In the genomic region with DNA sequence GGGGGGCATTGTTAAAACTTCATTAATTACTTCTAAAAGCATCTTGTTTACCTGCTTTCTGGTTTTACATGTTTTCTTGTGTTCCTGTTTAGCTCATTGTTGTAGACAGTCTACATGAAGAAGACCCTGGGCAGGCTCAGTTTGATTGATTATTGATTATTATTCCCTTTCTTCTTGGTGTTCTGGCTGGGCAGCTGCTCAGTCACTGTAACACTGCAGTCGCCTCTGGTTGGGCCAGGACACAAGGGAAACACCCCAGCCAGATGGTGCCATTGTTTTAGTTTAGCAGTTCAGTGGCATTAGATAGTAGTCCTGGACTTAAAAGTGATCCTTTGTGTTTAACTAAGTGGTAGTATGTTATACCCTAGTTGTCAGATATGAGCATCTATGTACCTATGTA, we compare ENCODE assay signal across 26 mouse cellular contexts.
DNase-seq lines count a peak whose midpoint lies in the region; ATAC-seq and TF ChIP-seq lines count a peak whose summit lies in the region.
"Had no signal": no experiment of that assay in that cellular context is flagged by ENCODE, and none has a peak within 500 bp of the region (broad histone marks: within the 10 kb centered on the region; RNA-seq: fewer than 3 reads in every experiment).

No protein-coding gene starts in this region.

- H3K27me3 ChIP-seq in hindbrain, embryonic 11.5 days (ENCODE audit: control insufficient read depth, insufficient read depth, low read length), result no peaks in the 10 kb centered on the region
- no peaks in the 10 kb centered on the region for H3K27me3 ChIP-seq in hindbrain, postnatal 0 days (ENCODE audit: insufficient read depth, low read length)
- no peaks in the 10 kb centered on the region for H3K27me3 ChIP-seq in midbrain, embryonic 11.5 days (ENCODE audit: control insufficient read depth, insufficient read depth, low read length)
- no peaks in the 10 kb centered on the region for H3K27me3 ChIP-seq in midbrain, embryonic 10.5 days (ENCODE audit: low read depth, poor library complexity, severe bottlenecking)
- no peaks in the 10 kb centered on the region for H3K27me3 ChIP-seq in neural tube, embryonic 12.5 days (replicated peaks)
- H3K27me3 ChIP-seq: CH12.LX; embryonic facial prominence, embryonic 12.5 days; forebrain, embryonic 13.5 days; forebrain, embryonic 15.5 days; Patski had no signal

- H3K9ac ChIP-seq in hindbrain, embryonic 11.5 days (ENCODE audit: low read depth, low read length), result no peak overlapping the region
- H3K9ac ChIP-seq in hindbrain, postnatal 0 days (replicated peaks; ENCODE audit: low read length), result no peak overlapping the region
- no peak overlapping the region for H3K9ac ChIP-seq in midbrain, embryonic 11.5 days (ENCODE audit: low read length)
- H3K9ac ChIP-seq in neural tube, embryonic 12.5 days, result no peak overlapping the region
- H3K9ac ChIP-seq: embryonic facial prominence, embryonic 12.5 days; forebrain, embryonic 13.5 days; forebrain, embryonic 15.5 days had no signal

- 31% methylated on average over 1 of the region's 1 CpGs for WGBS in hindbrain, embryonic 11.5 days
- 52% methylated on average over 1 of the region's 1 CpGs for WGBS in hindbrain, postnatal 0 days
- 54% methylated on average over 1 of the region's 1 CpGs for WGBS in midbrain, embryonic 11.5 days
- 44% methylated on average over 1 of the region's 1 CpGs for WGBS in midbrain, embryonic 10.5 days
- 30% methylated on average over 1 of the region's 1 CpGs for WGBS in neural tube, embryonic 12.5 days

- peak; percentile 34 for ATAC-seq in hindbrain, embryonic 11.5 days (ENCODE audit: low FRiP score)
- no peak for ATAC-seq in hindbrain, postnatal 0 days
- ATAC-seq in midbrain, embryonic 11.5 days (ENCODE audit: low FRiP score), result peak; percentile 62; the same call in 1 of the 2 replicates
- ATAC-seq in neural tube, embryonic 12.5 days (ENCODE audit: low FRiP score, low read depth), result peak; percentile 33; the same call in 1 of the 2 replicates
- ATAC-seq: activated CD4-positive, CD25-positive, alpha-beta regulatory T cell, adult 4 months; CD4-positive, CD25-positive, alpha-beta regulatory T cell, adult 4 months; forebrain, embryonic 13.5 days; forebrain, embryonic 15.5 days; Patski had no signal

- no peaks in the 10 kb centered on the region for H3K36me3 ChIP-seq in hindbrain, embryonic 11.5 days (ENCODE audit: control insufficient read depth, insufficient read depth, low read length)
- H3K36me3 ChIP-seq in hindbrain, postnatal 0 days (ENCODE audit: insufficient read depth, low read length), result no peaks in the 10 kb centered on the region
- H3K36me3 ChIP-seq in midbrain, embryonic 11.5 days (ENCODE audit: control insufficient read depth, insufficient read depth, low read length), result no peaks in the 10 kb centered on the region
- H3K36me3 ChIP-seq in midbrain, embryonic 10.5 days, result peaks cover 30% of the 10 kb centered on the region
- no peaks in the 10 kb centered on the region for H3K36me3 ChIP-seq in neural tube, embryonic 12.5 days
- H3K36me3 ChIP-seq: embryonic facial prominence, embryonic 10.5 days; embryonic facial prominence, embryonic 12.5 days; forebrain, embryonic 15.5 days; G1E had no signal

- no peaks in the 10 kb centered on the region for H3K4me1 ChIP-seq in hindbrain, embryonic 11.5 days (replicated peaks; ENCODE audit: control insufficient read depth, insufficient read depth, low read length)
- no peaks in the 10 kb centered on the region for H3K4me1 ChIP-seq in hindbrain, postnatal 0 days (ENCODE audit: insufficient read depth, low read length)
- no peaks in the 10 kb centered on the region for H3K4me1 ChIP-seq in midbrain, embryonic 11.5 days (ENCODE audit: control insufficient read depth, insufficient read depth, low read length)
- 0 out of 2 replicates have a peak, but pooled peaks cover 3% of the 10 kb centered on the region for H3K4me1 ChIP-seq in midbrain, embryonic 10.5 days
- no peaks in the 10 kb centered on the region for H3K4me1 ChIP-seq in neural tube, embryonic 12.5 days
- H3K4me1 ChIP-seq: embryonic facial prominence, embryonic 10.5 days; embryonic facial prominence, embryonic 12.5 days; forebrain, embryonic 13.5 days had no signal

- peak; percentile 12 for DNase-seq in embryo, embryonic 10 days (ENCODE audit: low spot score)
- DNase-seq in embryo, embryonic 10.5 days (ENCODE audit: low spot score), result no peak
- peak; percentile 24 for DNase-seq in hindbrain, embryonic 11.5 days (ENCODE audit: low spot score)
- no peak for DNase-seq in hindbrain, postnatal 0 days (ENCODE audit: low spot score)
- DNase-seq in midbrain, embryonic 11.5 days (ENCODE audit: low spot score, missing footprints), result peak; percentile 72
- DNase-seq in midbrain, embryonic 10.5 days (ENCODE audit: low spot score), result no peak
- no peak for DNase-seq in neural tube, embryonic 10.5 days (ENCODE audit: extremely low spot score, low spot score)
- DNase-seq: adrenal gland, adult 8-10 months; adrenal gland, postnatal 14 days; adrenal gland, postnatal 36 days; B cell, adult 2 months; cerebellum, adult 11-12 months; cerebellum, adult 2 months; cerebellum, adult 9-10 months; cerebellum, postnatal 10 days; cerebellum, postnatal 25 days had no signal

- no peak overlapping the region for H3K4me3 ChIP-seq in hindbrain, embryonic 11.5 days (ENCODE audit: low read depth, low read length)
- no peak overlapping the region for H3K4me3 ChIP-seq in hindbrain, postnatal 0 days (ENCODE audit: low read length)
- no peak overlapping the region for H3K4me3 ChIP-seq in midbrain, embryonic 11.5 days (ENCODE audit: low read depth, low read length)
- H3K4me3 ChIP-seq in midbrain, embryonic 10.5 days, result no peak overlapping the region
- H3K4me3 ChIP-seq in neural tube, embryonic 12.5 days, result no peak overlapping the region
- H3K4me3 ChIP-seq: embryonic facial prominence, embryonic 10.5 days; embryonic facial prominence, embryonic 12.5 days; forebrain, embryonic 13.5 days; forebrain, embryonic 15.5 days had no signal

- H3K4me2 ChIP-seq in hindbrain, embryonic 11.5 days (replicated peaks; ENCODE audit: low read depth, low read length), result no peak overlapping the region
- H3K4me2 ChIP-seq in hindbrain, postnatal 0 days (ENCODE audit: low read depth, low read length), result no peak overlapping the region
- no peak overlapping the region for H3K4me2 ChIP-seq in midbrain, embryonic 11.5 days
- no peak overlapping the region for H3K4me2 ChIP-seq in neural tube, embryonic 12.5 days (replicated peaks)
- H3K4me2 ChIP-seq: embryonic facial prominence, embryonic 12.5 days; forebrain, embryonic 13.5 days; forebrain, embryonic 15.5 days had no signal

- H3K9me3 ChIP-seq in hindbrain, embryonic 11.5 days (ENCODE audit: control insufficient read depth, low read length), result no peaks in the 10 kb centered on the region
- no peaks in the 10 kb centered on the region for H3K9me3 ChIP-seq in hindbrain, postnatal 0 days (ENCODE audit: low read length)
- H3K9me3 ChIP-seq in midbrain, embryonic 11.5 days (ENCODE audit: control insufficient read depth, low read length), result no peaks in the 10 kb centered on the region
- no peaks in the 10 kb centered on the region for H3K9me3 ChIP-seq in midbrain, embryonic 10.5 days (replicated peaks)
- H3K9me3 ChIP-seq in neural tube, embryonic 12.5 days, result no peaks in the 10 kb centered on the region
- H3K9me3 ChIP-seq: embryonic facial prominence, embryonic 10.5 days; embryonic facial prominence, embryonic 12.5 days; forebrain, embryonic 13.5 days; forebrain, embryonic 15.5 days had no signal

- H3K27ac ChIP-seq in hindbrain, embryonic 11.5 days (ENCODE audit: low read depth, low read length), result no peak overlapping the region
- H3K27ac ChIP-seq in hindbrain, postnatal 0 days, result no peak overlapping the region
- H3K27ac ChIP-seq in midbrain, embryonic 11.5 days (ENCODE audit: low read depth, low read length), result no peak overlapping the region
- no peak overlapping the region for H3K27ac ChIP-seq in midbrain, embryonic 10.5 days (replicated peaks)
- H3K27ac ChIP-seq in neural tube, embryonic 12.5 days, result no peak overlapping the region
- H3K27ac ChIP-seq: embryonic facial prominence, embryonic 10.5 days; embryonic facial prominence, embryonic 12.5 days; forebrain, embryonic 13.5 days; forebrain, embryonic 15.5 days had no signal

- no peak for TF ChIP-seq CTCF in hindbrain, postnatal 0 days (IDR thresholded peaks at IDR 0.05; ENCODE audit: low read depth)

Comparison
In these comparisons a context has a peak if more than half of its experiments do, and no peak if none do; other contexts are left out.
1. DNase-seq: peak in embryo, embryonic 10 days (single experiment), hindbrain, embryonic 11.5 days (single experiment) and midbrain, embryonic 11.5 days (single experiment); none in embryo, embryonic 10.5 days (single experiment), hindbrain, postnatal 0 days (single experiment), midbrain, embryonic 10.5 days (single experiment) and neural tube, embryonic 10.5 days (single experiment).